Mouse (Mus musculus): Measurements from ENCODE around the gene Jund. TPM values are rescaled to one million over a fixed set of nuclear protein-coding genes. Genes with fewer than 3 reads are reported as not detected.

Gene Jund
- polyA plus RNA-seq, 1 experiment, result 816 TPM

DNA sequence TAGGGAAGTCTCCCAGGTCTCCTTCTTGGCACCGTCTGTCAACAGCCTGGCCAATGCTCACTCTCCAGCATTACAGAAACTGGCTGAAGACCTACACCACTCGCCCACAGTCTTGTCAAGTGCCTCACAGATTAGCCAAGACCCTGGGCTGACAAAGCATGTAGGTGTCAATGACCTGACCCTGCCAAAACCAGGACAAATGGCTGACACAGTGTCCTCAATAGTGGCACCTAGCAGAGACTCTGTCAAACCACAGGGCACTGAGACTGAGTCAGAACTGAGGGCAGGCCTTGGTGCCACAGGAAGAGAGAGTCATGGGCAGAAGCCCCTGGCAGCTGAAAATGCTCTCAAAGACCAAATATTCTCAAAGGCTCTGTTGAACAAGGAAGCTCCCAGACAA is 16.3 kb downstream of the Jund start:
- H3K36me3 ChIP-seq (ENCODE audit: control insufficient read depth), result no peaks in the 10 kb centered on the region

GRCm38 (mm10) chr8:70716521-70717400 is 18.0 kb downstream of the Jund start:
- Histone ChIP-seq H3K27me3 (ENCODE audit: control insufficient read depth) (peaks cover 10% of the 10 kb centered on the region), H3K9me3 (ENCODE audit: control insufficient read depth, low read length) (no peaks in the 10 kb centered on the region), H3K4me3 (replicated peaks) (no peak overlapping the region), H3K36me3 (ENCODE audit: control insufficient read depth) (no peaks in the 10 kb centered on the region), H3K4me1 (ENCODE audit: control insufficient read depth) (peaks cover 6% of the 10 kb centered on the region)
- no peak for TF ChIP-seq TAL1 (IDR thresholded peaks at IDR 0.05; ENCODE audit: low read length)
- TF ChIP-seq GATA1 (IDR thresholded peaks at IDR 0.05; ENCODE audit: low read length), result no peak

More for the DNA sequence above, 16.3 kb downstream of the Jund start:
- H3K9me3 ChIP-seq (ENCODE audit: control insufficient read depth, low read length), result no peaks in the 10 kb centered on the region
- H3K4me1 ChIP-seq (ENCODE audit: control insufficient read depth), result peaks cover 6% of the 10 kb centered on the region
- H3K4me3 ChIP-seq (replicated peaks), result no peak overlapping the region
- TF ChIP-seq TAL1 (IDR thresholded peaks at IDR 0.05; ENCODE audit: low read length) (no peak), GATA1 (IDR thresholded peaks at IDR 0.05; ENCODE audit: low read length) (no peak)
- peaks cover 9% of the 10 kb centered on the region for H3K27me3 ChIP-seq (ENCODE audit: control insufficient read depth)

- TF ChIP-seq TAL1 (IDR thresholded peaks at IDR 0.05; ENCODE audit: low read length) (no peak), GATA1 (IDR thresholded peaks at IDR 0.05; ENCODE audit: low read length) (no peak)
- Histone ChIP-seq H3K36me3 (ENCODE audit: control insufficient read depth) (no peaks in the 10 kb centered on the region), H3K4me3 (replicated peaks) (no peak within 1 kb of the TSS), H3K27me3 (ENCODE audit: control insufficient read depth) (peaks cover 10% of the 10 kb centered on the region), H3K4me1 (ENCODE audit: control insufficient read depth) (peaks cover 6% of the 10 kb centered on the region), H3K9me3 (ENCODE audit: control insufficient read depth, low read length) (no peaks in the 10 kb centered on the region)
These were observed 19.5 kb downstream of the Jund start, which contains the start of gene Gm3336 for GRCm38 (mm10) chr8:70718297-70718696. Gm3336 (plus strand) TSS chr8:70718543.

DNA sequence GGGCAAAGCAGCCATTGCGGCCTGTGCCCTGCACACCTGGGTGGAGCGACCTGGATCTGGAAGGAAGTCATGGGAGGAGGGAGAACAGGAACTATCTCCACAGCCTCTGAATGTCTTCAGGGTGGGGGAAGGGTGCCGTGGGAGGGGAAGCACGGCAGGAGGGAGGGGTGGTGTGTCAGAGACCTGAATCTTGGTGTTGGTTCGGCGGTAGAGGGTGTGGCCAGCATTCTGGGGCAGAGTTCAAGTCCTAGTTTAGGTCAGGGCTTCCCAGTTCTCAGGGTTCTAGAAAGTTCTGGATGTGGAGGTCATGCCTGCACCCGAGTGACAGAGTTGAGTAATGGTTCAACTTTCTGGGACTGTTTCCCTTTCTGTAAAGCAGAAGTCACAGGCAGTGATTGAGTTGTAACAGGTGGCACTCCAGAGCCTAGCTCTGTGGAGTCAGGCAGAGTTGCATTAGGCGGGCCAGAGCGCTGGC is 21.1 kb downstream of the Jund start:
- H3K9me3 ChIP-seq (ENCODE audit: control insufficient read depth, low read length), result no peaks in the 10 kb centered on the region
- TF ChIP-seq GATA1 (IDR thresholded peaks at IDR 0.05; ENCODE audit: low read length), result no peak
- TF ChIP-seq TAL1 (IDR thresholded peaks at IDR 0.05; ENCODE audit: low read length), result no peak
- H3K36me3 ChIP-seq (ENCODE audit: control insufficient read depth), result no peaks in the 10 kb centered on the region
- peaks cover 10% of the 10 kb centered on the region for H3K27me3 ChIP-seq (ENCODE audit: control insufficient read depth)
- H3K4me1 ChIP-seq (ENCODE audit: control insufficient read depth), result peaks cover 6% of the 10 kb centered on the region
- H3K4me3 ChIP-seq (replicated peaks), result no peak overlapping the region

DNA sequence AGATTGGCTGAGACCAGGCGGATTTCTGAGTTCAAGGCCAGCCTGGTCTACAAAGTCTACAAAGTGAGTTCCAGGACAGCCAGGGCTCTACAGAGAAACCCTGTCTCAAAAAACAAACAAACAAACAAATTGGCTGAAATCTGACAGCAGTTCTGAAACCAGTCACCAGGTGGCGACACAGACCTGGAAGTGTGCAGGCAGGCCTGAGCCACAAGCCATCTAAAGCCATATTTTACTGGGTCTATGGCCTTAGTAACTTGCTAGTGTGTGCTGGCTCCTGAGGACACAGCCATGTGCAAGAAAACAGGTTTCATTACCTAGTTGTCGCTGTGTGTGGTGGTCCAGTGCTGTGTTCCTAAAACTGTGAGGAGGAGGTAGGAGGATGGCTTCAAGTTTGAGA is 22.0 kb downstream of the Jund start:
- no peak overlapping the region for H3K4me3 ChIP-seq (replicated peaks)
- no peak for TF ChIP-seq TAL1 (IDR thresholded peaks at IDR 0.05; ENCODE audit: low read length)
- TF ChIP-seq GATA1 (IDR thresholded peaks at IDR 0.05; ENCODE audit: low read length), result no peak
- H3K27me3 ChIP-seq (ENCODE audit: control insufficient read depth), result peaks cover 10% of the 10 kb centered on the region
- H3K36me3 ChIP-seq (ENCODE audit: control insufficient read depth), result no peaks in the 10 kb centered on the region
- peaks cover 6% of the 10 kb centered on the region for H3K4me1 ChIP-seq (ENCODE audit: control insufficient read depth)
- no peaks in the 10 kb centered on the region for H3K9me3 ChIP-seq (ENCODE audit: control insufficient read depth, low read length)

DNA sequence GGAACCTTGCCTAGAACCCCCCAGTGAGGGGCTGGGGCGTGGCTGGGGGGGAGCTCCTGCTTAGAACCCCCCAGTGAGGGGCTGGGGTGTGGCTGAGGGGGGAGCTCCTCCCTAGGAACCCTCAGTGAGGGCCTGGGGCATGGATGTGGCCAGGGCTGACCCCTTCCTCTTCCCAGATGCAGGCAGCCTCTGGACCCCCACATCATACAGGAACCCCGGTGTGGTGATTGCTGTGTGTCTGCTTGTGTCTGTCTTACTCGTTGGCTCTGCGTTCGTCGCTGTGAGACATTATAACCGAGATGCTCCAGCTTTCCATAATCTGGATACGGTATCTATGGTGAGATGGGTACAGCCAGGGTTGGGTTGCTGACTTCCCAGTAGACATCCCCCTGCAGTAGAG is 22.9 kb downstream of the Jund start:
- no peak for TF ChIP-seq TAL1 (IDR thresholded peaks at IDR 0.05; ENCODE audit: low read length)
- no peak for TF ChIP-seq GATA1 (IDR thresholded peaks at IDR 0.05; ENCODE audit: low read length)

DNA sequence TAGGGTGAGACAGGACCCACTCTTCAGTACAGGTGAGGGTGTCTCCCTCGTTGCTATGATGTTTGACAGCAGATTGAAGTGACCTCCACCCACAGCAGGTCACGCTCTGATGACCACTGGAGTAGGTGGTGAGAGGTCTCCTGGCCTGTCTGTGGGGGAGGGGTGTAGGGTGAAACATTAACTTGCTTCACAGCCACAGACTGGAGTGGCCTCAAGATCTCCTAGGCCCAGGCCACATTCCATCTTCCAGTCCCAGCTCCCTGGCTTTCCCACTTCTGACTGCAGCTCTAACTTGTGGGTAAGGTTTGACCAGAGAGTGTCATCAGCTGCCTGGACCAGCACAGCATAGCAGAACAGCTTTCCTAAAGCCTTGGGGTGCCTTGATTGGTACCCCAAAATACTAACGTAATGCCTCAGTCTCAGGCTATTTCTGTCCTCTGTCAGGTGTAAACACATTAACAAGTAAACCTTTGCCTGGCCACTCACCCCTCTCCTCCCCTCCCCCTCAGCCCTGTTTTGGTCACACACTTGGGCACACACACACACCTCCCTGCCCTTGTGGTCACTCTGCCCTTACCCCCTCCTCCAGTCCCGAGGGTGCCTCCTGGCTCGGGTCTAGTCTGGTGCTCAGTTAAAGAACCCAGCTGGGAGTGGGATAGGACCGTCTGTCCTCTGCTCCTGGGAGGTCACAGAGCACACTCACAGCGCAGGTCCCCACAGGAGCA is 24.9 kb downstream of the Jund start, which contains the start of gene Pde4c:
TSS of gene Pde4c (plus strand) at position 235 of the 725 bp plus-strand sequence.
- Histone ChIP-seq H3K9me3 (ENCODE audit: control insufficient read depth, low read length) (no peaks in the 10 kb centered on the region), H3K4me1 (ENCODE audit: control insufficient read depth) (peaks cover 2% of the 10 kb centered on the region), H3K36me3 (ENCODE audit: control insufficient read depth) (no peaks in the 10 kb centered on the region), H3K27me3 (ENCODE audit: control insufficient read depth) (peaks cover 27% of the 10 kb centered on the region), H3K4me3 (replicated peaks) (peak within 1 kb of the TSS; percentile 34)
- TF ChIP-seq TAL1 (IDR thresholded peaks at IDR 0.05; ENCODE audit: low read length), result no peak
- no peak for TF ChIP-seq GATA1 (IDR thresholded peaks at IDR 0.05; ENCODE audit: low read length)

More for the DNA sequence above, 22.9 kb downstream of the Jund start:
- Histone ChIP-seq H3K4me3 (replicated peaks) (no peak overlapping the region), H3K4me1 (ENCODE audit: control insufficient read depth) (peaks cover 6% of the 10 kb centered on the region), H3K27me3 (ENCODE audit: control insufficient read depth) (peaks cover 12% of the 10 kb centered on the region), H3K36me3 (ENCODE audit: control insufficient read depth) (no peaks in the 10 kb centered on the region), H3K9me3 (ENCODE audit: control insufficient read depth, low read length) (no peaks in the 10 kb centered on the region)

DNA sequence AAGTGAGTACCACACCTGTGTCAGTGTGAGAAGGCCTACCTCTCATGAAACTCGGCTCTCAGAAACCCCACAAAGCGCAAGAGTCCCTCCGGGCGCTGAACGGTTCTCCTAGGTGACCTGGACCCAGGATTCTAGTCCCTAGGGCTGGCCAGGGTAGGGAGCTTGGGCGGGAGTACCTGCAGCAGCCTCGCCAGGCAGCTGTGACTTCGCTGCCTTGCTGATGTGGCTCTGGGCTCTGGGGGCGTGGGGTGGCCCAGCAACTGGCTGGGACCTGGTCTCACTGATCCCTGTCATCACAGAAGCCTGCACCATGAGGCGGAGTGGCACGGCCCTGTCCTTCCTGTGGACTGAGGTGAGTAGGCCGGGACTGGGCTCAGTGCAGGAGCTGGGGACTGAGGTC is 25.5 kb downstream of the Jund start:
- Histone ChIP-seq H3K4me1 (ENCODE audit: control insufficient read depth) (peaks cover 2% of the 10 kb centered on the region), H3K4me3 (replicated peaks) (peak overlapping the region; percentile 10), H3K9me3 (ENCODE audit: control insufficient read depth, low read length) (no peaks in the 10 kb centered on the region), H3K36me3 (ENCODE audit: control insufficient read depth) (no peaks in the 10 kb centered on the region), H3K27me3 (ENCODE audit: control insufficient read depth) (peaks cover 32% of the 10 kb centered on the region)
- TF ChIP-seq TAL1 (IDR thresholded peaks at IDR 0.05; ENCODE audit: low read length), result no peak
- TF ChIP-seq GATA1 (IDR thresholded peaks at IDR 0.05; ENCODE audit: low read length), result no peak
